Mouse (Mus musculus) urinary bladder, adult 18-20 months (tissue): ENCODE data around the gene Ppp1r14b.
"Not testable (repeated sequence)": the region's sequence is repeated elsewhere in the genome, so short reads cannot be mapped to it uniquely, and the experiment has no call there.

Source experiments
- DNase-seq, 2 experiments: peaks; one replicate each; pipeline ENCODE4 v3.0.0; 2022; ENCODE audit warnings: low spot score in 2 of 2, mixed read lengths in 2 of 2

The Ppp1r14b gene

GRCm38 (mm10) chr19:6975537-6976521, 1.1 kb downstream of the Ppp1r14b start, which contains the start of gene Plcb3:
Gene Plcb3, minus strand, starts transcription at chr19:6976470.
- peak in 1 of 2 experiments; percentile 54 for DNase-seq

DNA sequence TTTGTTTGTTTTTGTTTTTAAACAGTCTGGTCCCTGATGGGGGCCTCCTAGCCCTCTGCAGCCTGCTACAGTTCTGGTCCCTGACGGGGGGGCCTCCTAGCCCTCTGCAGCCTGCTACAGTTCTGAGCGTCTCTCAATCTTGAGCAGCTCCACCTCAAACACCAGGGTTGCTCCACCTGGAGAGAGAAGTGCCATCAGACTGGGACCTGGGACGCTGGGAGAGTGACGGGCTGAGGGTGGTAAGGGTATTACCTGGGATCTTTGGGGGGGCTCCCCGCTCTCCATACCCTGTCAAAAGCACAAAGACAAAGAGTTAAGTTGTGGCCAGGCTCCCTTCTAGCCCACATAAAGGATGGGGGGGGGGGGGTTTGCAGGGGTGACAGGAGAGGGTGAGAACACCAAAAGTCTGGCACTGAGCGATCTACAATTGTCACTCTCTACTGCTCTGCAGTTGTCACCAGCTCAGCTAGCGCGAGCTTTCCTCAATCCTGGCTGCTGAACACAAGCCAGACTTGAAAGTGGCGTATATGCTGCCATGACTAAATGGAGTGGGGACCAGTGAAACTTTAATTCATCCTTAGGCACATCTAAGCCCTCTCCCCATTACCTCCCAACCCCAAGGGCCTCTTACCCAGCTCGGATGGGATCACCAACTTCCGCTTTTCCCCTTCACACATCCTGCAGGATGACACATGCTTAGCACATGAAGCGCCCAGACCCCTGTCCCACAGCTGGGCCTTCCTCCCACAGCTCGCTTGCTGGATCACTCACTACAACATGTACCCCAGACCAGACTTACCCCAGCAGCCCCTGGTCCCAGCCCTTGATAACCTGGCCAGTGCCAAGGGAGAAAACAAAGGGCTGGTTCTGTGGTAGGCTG, 3.2 kb downstream of the Ppp1r14b start:
- DNase-seq = no peak

DNA sequence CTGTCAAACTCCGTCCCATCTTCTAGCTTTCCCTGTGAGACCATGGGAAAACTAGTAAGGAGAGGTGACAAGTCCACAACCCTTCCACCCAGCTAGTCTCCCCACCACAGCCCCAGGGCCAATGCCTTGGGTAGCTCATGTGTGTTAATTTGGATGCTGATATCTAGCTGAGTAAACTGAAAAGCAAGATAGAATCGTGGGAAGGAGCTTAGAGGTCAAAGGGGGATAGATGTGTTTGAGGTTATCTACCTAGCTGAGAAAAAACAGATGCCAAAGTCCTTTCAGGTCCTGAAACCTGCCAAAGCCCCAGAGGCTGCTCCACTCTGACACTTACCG, 3.8 kb downstream of the Ppp1r14b start:
- DNase-seq = no peak

DNA sequence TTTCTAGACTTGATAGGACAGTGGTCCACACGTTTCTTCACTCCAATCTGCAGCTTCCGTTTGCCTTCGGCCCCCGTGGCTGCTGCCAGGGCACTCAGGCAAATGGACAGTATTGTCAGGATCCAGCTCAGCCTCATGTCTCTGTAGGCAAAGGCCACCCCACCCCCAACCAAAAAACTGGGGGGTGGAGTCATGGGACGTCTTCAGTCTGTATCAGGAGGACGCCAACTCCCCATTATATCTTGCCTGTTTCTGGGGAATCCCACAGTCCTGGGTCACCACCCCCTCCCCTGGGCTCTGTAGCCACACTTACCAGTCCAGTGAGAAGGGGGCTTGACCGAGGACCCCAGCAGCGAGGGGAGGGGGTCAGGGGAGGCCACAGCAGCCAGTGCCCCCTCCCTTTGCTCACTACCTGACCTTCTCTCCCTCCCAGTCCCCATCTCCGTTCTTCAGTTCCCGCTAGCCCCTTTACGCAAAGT, 4.3 kb downstream of the Ppp1r14b start:
- no peak for DNase-seq

- peak; percentile 99 to 100 for DNase-seq
Measured at GRCm38 (mm10) chr19:6979486-6980380, 5.0 kb downstream of the Ppp1r14b start.

DNA sequence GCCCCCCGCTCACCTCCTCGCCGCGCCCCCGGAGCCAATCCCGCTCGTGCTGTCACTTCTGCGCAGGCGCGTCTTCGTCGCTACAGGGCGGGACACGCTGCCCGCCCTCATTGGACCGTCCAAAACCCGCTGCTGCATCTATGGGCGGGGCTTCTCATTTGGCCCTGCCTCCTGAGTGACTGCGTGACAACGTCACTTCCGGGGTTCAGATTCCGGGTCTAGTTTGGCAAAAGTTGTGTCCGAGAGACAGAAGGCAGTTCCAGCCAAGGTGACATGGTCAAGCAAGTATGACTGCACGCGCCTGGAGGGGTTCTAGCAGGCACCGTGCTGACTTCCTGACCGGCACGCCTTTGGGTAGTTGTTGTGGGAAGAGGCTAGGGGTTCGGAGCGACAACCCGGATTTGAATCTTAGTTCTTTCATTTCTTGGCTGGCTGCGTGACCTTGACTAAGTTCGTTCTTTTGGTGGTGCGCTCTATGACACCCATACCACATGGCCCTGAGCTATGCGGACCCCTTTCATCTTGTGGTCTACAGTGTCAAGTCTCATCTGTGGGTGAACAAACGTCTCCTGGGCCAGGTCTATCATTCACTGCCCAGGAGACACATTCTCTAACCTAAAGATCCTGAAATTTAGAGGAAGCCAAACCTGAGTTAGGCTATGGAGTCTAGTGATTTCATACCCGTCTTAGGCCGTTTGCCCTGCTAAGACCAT, 5.8 kb downstream of the Ppp1r14b start, which contains the start of gene Fkbp2:
Fkbp2 (minus strand) TSS at position 121 of the 713 bp plus-strand sequence.
- DNase-seq = peak in 1 of 2 experiments; percentile 99

DNA sequence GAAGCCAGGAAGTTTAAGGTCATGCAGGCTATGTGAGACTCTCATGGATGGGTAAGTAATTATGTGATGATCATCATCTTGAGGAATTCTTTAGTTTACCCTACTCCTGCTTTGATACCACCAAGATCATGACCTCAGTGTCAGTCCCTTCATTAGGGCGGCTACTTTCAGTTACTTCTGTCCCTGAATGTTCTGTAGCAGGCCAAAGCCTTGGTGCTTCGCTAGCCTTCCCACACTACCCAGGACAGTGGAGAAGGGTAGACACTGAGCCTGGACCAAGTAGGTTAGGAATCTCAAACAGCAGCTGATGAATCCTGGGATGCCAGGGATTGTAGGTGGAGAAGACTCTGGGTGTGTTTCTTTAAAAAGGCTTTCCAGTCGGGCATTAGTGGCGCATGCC, 6.7 kb downstream of the Ppp1r14b start:
- DNase-seq = no peak

- DNase-seq = no peak
Measured at GRCm38 (mm10) chr19:6983621-6984020, 8.9 kb downstream of the Ppp1r14b start.

DNA sequence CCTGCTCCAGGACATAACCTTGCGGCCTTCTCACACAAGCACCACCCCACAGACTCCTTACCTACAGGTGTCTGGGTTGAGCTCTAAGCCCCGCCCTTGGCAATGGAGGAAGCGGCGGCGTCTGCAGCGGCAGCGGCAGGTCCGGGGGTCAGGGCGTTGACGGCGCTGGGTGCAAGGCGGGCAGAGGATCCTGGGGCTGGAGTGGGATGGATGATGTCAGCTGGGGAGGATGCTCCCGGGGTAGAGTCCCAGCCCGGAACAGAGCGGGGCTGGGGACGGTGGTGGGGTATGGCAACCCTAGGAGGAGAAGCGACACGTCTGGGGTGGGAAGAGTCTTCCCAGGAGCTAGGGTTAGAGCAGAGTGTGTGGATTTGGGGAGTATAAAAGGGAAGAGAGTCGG, 10.5 kb downstream of the Ppp1r14b start:
- DNase-seq = no peak

DNA sequence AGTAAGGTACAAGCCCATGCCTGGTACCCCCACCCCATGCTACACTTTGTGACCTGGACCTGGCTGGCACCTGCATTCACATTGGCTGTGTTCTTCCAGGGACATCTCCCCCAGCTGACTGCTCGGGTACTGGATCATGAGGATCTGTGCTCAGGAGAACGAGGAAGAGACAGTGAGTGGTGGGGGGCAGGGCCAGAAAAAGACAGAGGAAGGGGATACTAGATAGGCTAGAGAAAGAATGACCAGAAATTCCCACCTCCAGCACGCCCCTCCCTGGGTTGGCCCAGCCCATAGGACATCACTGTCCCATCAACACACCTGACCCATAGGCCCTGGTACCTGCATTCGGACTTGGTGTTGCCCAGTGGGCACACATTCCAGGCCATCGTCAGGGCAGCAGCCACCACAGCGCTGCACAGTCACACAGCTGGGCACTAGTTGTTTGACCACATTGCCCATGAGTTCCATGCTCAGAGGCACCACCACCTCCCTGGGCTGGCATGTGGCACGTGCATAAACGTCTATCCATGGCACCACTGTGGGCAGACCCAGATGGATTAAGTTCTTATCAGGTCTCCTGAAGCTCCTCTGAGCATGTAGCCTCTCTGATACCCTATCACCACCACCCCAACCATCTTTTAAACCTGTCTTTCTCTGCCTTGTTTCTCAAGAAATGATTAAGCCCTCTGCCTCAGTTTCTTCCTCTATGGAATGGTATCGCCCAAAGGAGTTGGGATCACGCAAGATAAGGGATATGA, 11.4 kb downstream of the Ppp1r14b start:
- DNase-seq = no peak

GRCm38 (mm10) chr19:6987061-6987903, 12.5 kb downstream of the Ppp1r14b start, which contains the start of gene Vegfb:
Gene Vegfb, minus strand, starts transcription at chr19:6987651.
- peak; percentile 48 to 74 for DNase-seq

GRCm38 (mm10) chr19:6987904-6988285, 13.1 kb downstream of the Ppp1r14b start:
- DNase-seq = no peak

DNA sequence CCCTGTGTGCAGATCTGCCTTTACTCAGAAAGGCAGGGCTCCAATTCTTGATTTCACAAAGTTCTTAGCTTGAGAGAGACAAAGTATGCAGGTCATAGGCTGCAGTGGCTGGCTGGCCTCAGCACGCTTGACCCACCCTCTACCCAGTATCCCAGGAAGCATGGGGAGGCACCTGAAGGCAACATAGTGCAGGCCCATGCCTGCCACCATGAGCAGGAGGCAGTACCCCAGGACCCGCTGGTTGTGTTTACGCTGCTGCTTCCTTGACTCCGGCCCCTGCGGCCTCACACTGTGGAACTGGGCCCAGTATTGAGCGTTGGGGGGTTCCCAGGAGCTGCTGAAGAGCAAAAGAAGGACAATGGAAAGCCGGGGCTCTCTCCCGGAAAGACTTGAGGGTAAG, 14.5 kb downstream of the Ppp1r14b start:
- peak in 1 of 2 experiments; percentile 71 for DNase-seq

DNA sequence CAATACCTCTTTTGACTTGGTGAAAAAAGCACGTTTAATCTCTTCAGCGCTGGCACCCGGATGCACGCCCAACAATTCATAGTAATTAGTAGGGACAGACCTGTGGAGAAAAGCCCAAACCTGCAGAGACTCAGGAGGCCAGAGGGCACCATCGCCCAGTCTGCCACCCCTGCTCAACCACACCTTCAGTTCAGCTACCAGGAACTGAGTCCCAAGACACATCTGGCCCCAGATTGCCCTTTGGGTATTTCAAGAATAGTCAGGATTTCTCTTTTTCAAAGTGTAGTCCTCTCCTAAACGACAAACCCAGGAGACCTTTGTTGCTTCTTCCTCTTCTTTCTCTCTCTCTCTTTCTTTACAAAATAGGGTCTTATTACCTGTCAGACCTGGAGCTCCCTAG, 15.9 kb downstream of the Ppp1r14b start:
- no peak for DNase-seq

DNA sequence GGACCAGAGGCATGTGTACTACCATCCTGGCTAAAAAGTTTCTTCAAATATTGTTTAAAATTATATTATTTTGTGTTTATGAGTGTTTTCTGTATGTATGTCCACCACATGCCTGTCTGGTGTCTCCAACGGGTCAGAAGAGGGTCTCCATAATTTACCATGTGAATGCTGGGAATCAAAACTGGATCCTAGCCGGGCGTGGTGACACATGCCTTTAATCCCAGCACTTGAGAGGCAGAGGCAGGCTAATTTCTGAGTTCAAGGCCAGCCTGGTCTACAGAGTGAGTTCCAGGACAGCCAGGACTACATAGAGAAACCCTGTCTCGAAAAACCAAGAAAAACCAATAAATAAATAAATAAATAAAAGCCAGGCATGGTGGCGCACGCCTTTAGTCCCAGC, 16.4 kb downstream of the Ppp1r14b start:
- not testable (repeated sequence) for DNase-seq

GRCm38 (mm10) chr19:6992011-6992858, 17.5 kb downstream of the Ppp1r14b start, which contains the start of gene Dnajc4:
Gene Dnajc4, minus strand, starts transcription at chr19:6992572.
- DNase-seq = peak; percentile 89 to 95

GRCm38 (mm10) chr19:6993011-6993770, 18.4 kb downstream of the Ppp1r14b start:
- no peak for DNase-seq
